Mouse (Mus musculus): ENCODE measurements around the gene Phka1. TPM values are rescaled to one million over a fixed set of nuclear protein-coding genes. Genes with fewer than 3 reads are reported as not detected.

Phka1 gene
- 17.1 to 19.4 TPM (median 17.8 TPM) in 4 replicates for total RNA-seq (2023; ENCODE audit: inconsistent age)

GRCm38 (mm10) chrX:102643823-102644572 lies at the start of gene Phka1:
TSS of gene Phka1 (minus strand) at chrX:102644246.

DNA sequence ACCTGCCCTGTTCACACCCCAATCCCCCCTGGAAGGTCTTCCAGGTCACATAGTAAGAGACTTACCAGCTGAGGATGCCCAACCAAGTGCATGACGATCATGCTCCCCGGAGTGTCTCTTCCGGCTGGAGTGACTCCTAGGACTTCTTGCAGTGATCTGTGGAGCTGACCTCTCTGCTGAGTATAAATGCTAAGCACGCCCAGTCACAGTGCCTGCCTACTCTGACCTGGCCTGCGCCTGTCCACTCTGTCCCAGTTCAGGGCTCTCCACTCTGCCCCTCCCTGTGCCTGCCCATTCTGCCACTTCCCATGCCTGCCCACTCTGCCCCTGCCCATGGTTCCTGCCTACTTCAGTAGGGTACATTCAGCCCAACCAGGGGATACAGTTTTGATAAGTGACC lies 42.8 kb upstream of the Phka1 start, which contains the start of gene Gm3880:
Gene Gm3880 (minus strand): TSS at position 101 of the 400 bp plus-strand sequence.

DNA sequence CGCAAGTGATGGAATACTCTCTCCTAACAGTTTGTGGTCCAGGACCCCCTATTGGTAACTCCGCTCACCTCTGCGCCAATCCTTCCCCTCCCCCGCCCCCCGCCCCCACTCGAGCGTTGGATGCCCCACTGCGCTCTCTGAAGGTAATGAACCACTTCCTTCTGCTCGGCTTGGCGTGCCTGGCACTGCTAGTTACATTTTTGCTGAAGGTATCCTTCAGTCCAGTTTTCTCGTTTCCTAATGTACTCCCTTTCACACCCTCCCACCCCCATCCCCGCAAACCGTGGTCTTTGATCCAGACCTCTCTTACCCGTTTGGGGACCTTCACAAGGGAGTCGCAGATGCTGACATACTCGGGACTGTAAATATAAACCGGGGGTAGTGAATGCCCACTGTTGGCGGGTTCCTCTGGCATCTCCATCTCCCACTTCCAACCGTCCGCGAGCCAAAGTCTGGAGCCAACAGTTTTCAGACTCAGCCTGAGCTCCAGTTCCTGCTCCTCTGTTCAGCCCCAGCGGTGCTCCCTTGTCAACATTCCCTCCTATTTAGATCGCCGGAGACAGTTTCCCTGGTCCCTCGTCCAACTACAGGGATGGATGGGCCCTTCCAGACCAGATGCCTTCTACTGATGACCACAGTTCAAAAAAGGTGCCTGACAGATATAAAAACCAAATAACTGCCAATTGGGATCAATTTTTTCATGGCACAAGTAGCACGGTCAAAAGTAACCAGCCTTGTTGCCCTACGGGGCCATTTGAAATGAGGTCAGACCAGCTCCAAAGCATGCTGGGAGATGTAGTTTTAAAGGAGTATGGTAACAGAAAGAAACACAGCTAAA lies 139.2 kb downstream of the Phka1 start, which contains the start of gene Hdac8:
Gene Hdac8 (minus strand): TSS at position 716 of the 838 bp plus-strand sequence.

Other genes with a start within 250 kb of the Phka1 start
- 11.8 to 17.2 TPM (median 12.7 TPM) in 4 replicates for gene Hdac8, start 138.9 kb downstream of the Phka1 start, total RNA-seq (2023; ENCODE audit: inconsistent age)
- not detected in 4 replicates for gene Gm3880, start 42.7 kb upstream of the Phka1 start, total RNA-seq (2023; ENCODE audit: inconsistent age)
- not detected in 4 replicates for gene Gm9112, start 63.4 kb upstream of the Phka1 start, total RNA-seq (2023; ENCODE audit: inconsistent age)
- gene Dmrtc1b, start 63.6 kb upstream of the Phka1 start, total RNA-seq (2023; ENCODE audit: inconsistent age), result not detected in 4 replicates
- not detected in 4 replicates for gene Dmrtc1c1, start 158.7 kb upstream of the Phka1 start, total RNA-seq (2023; ENCODE audit: inconsistent age)
- gene Dmrtc1c2, start 210.4 kb upstream of the Phka1 start, total RNA-seq (2023; ENCODE audit: inconsistent age), result not detected in 4 replicates
- not detected in 4 replicates for gene 1700031F05Rik, start 223.7 kb upstream of the Phka1 start, total RNA-seq (2023; ENCODE audit: inconsistent age)